Mouse (Mus musculus): ENCODE data around the gene Cd163l1.

The Cd163l1 gene

DNA sequence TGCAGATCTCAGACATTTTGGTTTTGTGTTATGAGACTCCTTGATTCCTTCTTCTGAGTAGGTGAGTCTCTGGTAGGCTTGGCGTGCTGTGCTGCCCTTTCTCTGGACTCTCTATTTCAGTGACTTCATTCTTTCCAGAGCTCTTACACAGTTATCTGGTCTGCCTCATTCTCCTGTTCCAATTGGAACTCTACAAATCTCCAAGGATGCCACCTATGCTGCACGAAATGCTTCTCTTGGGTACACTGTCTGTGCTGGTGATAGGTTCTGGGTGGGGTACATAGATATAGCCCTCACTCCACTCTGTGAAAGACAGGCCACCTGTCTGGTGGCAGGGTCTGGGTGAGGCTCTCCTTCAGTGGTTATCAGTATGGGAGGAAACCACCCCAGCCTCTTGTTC is at the start of gene Cd163l1:
Cd163l1 (plus strand) TSS at position 301 of the 400 bp plus-strand sequence.
- DNase-seq (ENCODE audit: low read depth) = no peak

DNA sequence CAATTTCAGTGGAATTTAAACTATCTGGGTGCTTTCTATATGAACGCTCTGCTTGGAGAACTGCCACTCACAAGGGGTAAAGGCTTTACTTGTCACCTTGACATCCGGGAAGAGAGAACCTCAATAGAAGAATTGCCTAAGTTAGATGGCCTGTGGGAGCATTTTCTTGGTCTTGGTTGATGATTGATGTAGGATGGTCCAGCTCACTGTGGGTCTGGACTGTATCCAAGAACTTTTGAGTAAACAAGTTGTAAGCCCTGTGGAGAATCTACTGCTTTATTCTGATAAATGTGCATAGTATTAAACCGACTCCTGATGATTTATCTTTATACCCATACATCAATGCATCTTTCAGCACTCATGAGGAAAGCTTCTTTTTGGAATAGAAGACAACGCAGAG is 48.7 kb upstream of the Cd163l1 start:
- no peak for DNase-seq (ENCODE audit: low read depth)

DNA sequence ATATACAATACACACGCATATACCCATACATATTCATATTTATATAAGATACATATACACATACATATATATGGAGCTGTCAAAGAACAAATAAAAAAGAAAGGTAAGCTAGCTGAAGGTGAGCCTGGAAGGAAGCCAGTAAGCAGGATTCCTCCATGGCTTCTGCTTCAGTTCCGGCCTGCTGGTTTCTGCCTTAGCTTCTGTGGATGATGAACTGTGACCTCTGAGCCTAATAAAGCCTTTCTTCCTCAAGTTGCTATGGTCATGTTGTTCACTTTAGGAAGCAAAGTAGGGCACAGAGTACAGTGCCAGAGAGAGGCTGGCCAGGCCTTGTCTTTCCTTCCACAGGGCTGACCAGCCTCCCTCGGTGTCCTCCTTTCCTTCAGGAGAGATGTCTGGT is 47.2 kb upstream of the Cd163l1 start:
- no peak for DNase-seq (ENCODE audit: low read depth)

DNA sequence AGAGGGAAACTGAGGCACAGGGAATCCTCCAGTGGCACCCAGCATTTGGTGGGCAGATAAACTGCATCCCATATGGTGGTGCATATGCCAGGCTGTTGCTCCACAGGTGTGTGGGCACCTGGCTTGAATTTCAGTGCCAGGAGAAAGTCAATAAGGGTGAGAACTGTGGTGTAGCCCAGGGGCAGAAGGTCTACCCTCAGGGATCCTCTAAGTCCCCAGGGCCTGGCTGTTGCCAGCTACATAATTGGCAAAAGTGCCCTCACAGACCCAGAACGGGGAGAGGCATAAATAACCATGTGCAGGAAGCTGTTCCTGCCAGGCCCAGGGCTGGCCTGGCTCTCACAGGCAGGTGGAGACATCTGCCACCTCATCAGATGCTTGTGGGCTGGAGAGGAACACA is 45.1 kb upstream of the Cd163l1 start, which contains the start of gene Olfr523:
Olfr523 (plus strand) TSS at position 282 of the 400 bp plus-strand sequence.
- no peak for DNase-seq (ENCODE audit: low read depth)

DNA sequence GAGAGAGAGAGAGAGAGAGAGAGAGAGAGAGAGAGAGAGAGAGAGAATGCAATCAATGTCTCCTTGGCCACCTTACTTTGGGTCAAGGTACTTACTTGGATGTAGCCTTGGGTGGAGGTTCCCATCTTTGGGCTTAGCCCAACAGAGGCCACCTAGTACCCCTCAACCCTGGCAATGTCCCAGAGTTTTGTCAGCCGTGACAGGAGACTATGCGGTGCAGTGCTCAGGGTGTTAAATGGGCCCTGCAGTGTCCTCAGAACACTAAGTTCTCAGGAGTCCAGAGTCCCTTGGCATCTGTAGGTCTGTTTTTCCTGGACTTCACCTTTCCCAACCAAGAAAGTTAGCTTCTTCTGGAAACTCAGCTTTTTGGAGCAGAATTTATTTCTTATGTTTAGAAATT is 38.9 kb upstream of the Cd163l1 start:
- no peak for DNase-seq (ENCODE audit: low read depth)

DNA sequence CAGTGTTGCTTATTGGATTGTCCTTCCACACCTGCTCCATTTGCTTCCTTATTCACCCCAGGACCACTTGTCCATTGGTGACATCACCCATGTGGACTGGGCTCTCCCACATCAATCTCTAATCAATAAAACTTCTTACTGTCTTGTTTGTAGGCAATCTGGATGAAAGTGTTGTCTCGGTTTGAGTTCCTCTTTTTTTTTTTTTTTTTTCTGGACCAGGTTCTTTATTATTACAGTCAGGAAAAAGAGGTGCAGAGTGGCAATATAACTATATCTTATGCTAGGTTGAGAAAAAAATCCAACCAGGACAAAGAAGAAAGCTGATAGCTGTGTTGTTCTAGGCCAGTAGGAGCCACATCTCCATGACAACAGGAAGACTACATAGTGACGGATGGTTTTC is 37.4 kb upstream of the Cd163l1 start:
- DNase-seq (ENCODE audit: low read depth) = no peak

DNA sequence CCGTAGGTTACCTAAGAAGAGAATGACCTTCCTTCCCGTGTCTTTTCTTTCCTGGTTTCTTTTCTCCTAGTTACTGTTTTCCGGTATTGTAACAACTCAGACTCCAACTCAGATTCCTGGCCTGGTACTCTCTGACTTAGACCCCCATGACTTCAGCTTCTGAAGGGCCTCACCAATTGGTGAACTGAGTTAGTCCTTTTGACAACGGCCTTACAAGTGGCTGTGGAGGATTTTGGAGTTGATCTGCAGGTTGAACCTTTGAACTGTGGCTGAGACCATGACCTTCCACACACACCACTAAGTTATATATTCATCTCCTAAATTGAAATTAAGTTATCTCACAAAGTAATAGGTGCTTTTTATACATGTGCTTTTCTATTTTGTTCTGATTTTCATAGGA is 33.9 kb upstream of the Cd163l1 start:
- DNase-seq (ENCODE audit: low read depth) = no peak

DNA sequence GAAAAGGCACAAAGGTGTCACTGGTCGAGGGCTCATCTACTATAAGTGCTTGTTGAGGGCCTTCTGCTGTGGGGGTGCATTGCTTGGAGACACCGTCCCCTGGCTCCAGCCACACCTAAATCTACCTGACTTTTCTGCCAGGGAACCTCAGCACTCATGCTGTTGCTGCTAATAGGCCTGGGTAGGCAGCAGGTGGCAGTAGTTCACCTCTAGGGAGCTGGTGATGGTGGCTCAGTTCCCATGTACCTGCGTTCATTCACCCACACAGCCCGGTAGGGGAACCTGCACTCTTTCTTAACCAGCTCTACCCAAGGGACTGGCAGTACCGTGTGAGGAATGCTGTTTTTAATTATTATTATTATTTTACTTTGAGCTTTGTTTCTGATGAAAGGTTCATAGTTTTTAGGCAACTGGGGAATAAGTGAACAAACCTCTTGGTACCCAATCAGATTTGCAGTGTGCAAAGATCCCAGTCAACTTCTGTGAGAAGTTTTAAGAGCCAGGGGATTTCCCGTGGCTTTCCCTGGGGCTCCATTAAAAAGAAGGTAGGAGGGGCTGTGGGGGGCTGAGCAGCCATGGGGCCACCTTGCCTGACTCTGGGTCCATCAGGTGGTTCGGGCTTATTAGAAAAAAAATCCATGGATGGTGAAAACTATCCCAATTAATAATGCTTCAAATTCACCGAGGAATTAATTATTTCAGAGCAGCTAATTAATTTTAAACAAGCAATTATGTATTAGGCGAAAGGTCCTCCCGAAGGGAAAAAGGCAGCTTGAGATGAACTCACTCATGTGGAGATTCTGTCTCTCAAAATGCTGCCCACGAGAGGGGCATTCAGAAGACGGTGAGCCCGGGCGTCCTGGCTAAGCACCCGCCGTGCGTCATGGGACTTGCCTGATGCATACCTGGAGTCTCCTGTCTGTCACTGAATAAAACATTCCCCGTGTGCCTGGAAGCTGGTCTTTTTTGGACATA is 31.1 kb upstream of the Cd163l1 start:
- DNase-seq (ENCODE audit: low read depth) = no peak

DNA sequence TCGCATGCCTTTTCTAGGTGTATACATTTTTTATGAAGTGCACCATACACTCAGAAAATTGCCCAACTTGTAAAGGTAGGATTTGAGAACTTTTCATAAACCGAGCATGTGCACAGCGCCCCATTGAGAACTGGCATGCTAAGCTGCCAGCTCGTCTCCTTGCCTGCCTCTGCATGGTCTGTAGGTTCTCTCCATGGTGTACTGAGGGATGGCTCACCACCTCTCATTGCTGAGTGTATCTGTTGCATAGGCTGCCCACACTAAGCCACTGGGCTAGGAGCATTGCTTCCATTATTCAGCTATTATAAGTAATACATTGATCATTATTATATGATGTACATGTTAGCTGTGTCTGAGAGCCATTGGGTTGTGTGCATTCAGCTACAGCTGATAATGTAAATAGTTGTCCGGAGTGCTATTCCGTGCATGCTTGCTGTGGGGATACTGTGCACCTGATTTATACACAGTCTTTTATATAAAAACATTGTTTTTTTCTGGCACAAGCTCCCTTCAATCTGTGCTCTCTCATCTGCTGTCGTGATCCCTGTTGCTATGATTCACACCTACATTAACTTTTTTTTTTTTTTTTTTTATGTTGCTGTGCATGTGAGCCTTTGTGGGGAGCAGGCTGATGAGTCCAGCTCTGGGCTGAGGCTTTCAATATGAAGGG is 30.2 kb upstream of the Cd163l1 start:
- DNase-seq (ENCODE audit: low read depth) = no peak

DNA sequence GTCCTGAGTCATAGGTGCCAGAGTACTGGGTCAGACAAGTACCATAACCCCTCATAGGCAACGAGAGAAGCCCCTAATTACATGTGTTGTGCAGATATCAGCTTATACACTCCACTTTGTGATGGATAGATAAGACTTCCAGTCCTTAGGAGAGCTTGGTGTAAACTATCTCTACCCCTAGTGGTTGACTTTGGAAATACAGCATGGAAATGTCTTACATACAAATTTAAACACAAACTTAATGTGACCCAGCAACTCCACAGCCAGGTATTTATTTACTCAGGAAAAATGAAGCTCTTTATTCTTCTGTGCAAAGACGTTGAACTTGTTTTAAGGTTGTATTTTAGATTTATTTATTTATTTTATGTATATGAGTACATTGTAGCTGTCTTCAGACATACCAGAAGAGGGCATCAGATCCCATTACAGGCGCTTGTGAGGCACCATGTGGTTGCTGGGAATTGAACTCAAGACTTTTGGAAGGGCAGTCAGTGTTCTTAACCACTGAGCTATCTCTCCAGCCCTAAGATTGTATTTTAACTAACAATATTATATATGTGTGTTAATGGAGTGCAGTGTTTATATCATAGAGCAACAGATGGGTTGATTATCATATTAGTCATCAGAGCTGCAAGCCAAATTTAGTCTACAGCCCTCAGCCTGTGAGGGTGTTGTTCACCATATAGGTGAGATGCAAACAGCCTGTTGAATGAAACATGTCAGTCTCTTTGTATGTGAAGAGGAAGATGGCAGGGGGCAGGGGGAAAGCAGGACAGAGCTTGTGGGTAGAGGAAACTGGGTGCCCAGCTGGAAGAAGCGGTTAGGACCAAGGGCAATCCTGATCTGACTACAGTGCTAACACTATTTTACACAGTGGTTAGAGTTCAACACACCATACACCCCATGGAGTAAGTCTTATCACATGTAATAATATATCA is 29.4 kb upstream of the Cd163l1 start:
- peak; percentile 70 for DNase-seq (ENCODE audit: low read depth)

DNA sequence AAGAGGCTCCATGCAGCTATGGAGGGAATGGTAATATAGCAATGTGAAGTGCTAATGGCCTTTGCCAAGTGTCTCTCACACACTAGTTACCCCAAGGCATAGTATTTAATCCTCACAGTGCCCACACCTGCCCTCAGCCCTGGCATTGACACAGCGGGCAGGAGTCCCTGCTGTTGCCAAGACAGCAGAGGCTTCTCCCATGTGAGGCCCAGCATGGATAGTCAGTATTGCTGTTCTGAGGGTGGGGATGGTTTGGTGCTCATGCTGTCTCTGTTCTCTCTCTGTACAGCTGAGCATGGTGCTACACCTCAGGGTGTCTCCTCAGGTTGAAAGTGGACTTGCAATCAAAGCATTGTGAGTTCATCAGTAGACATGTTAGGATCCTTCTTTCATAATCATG is 27.6 kb upstream of the Cd163l1 start:
- DNase-seq (ENCODE audit: low read depth) = no peak

DNA sequence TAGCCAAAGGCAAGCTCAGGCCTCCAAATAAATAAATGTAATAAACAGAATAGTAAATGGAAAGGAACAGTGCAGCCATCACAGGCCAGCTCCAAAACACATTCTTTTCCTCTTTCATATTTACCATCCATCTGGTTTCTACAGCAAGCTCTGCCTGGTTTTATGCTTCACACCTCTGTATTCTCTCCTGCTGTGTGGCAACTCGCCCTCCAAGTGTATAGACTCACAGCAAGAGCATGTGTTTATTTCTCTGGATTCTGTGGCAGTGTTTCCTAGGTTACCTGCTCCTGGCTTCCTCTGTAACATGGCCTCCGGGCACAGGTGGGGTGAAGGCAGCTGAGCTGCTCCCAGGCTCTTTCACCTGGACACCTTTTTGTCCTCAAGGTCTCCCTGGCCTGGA is 25.6 kb upstream of the Cd163l1 start:
- no peak for DNase-seq (ENCODE audit: low read depth)

DNA sequence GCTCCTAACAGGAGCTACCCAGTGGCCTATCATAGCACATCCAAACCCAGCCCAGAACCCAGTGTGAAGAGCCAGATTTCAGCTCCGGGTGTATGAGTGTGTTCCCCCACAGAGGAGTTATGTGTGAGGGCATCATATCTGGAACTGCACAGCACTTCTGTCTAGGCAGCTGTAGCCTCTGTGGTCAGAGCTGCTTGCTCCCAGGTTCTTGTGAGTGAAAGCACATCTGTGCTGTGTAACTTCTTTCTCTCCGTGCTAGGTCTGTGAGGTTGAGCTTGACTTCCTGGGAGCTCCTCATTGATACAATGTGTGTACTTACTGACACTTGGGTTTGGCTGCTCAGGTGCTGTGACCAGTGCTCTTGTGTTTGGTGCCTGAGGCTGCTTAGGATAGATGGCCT is 25.2 kb upstream of the Cd163l1 start:
- DNase-seq (ENCODE audit: low read depth) = no peak

DNA sequence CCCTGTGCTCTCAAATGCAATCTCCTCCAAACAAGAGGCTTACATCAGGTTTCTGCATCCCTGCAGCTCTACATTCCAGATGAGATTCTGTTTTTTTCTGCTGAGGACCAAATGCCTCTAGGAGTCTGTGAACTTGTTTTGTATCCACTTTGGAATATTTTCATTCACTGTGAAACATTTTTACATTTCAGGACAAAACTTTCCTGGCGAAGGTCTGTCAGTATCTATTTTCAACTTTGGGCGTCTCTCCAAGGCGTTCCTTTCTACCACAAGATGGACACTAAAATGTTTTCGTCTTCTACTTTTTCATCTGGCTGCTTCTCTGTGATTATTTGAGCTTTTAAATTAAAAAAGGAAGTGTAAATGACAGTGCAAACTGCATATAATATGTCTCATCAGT is 24.0 kb upstream of the Cd163l1 start:
- DNase-seq (ENCODE audit: low read depth) = no peak

DNA sequence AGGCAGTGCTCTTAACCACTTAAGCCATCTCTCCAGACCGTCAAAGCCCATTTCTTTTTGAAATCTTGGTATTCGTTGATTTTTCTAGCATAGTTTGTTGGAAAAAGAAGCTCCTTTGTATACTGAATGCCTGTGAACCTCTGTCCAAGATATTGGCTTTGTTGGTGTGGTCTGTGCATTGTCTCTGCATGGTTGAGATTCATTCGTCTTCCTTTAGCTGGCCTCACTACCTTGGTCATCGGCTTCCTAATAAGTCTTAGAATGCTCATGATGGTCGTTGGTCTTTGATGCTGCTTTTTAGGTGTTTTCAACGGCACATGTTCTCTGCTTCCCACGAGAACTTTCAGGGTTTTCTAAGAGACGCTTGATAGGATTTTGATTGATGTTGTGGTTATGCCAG is 22.1 kb upstream of the Cd163l1 start:
- DNase-seq (ENCODE audit: low read depth) = no peak

DNA sequence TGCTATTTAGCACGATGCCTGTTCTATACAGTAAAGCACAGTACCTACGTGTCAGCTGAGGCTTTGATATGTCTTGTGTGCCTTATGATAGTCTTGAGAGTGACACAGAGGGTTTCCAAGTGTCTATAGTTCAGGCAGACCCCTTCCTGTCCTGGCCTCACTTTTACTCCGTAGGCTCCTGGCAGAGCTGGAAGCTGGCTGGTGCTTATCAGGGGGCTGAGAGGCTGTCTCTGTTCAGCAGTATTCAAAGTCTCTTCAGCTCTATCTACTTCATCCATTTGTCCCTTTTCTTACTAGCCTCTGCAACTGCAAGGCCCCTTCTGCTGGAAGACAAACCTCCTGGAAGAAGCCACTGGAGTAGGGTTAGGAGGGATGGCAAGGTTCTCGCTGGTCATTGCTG is 17.0 kb upstream of the Cd163l1 start:
- no peak for DNase-seq (ENCODE audit: low read depth)

DNA sequence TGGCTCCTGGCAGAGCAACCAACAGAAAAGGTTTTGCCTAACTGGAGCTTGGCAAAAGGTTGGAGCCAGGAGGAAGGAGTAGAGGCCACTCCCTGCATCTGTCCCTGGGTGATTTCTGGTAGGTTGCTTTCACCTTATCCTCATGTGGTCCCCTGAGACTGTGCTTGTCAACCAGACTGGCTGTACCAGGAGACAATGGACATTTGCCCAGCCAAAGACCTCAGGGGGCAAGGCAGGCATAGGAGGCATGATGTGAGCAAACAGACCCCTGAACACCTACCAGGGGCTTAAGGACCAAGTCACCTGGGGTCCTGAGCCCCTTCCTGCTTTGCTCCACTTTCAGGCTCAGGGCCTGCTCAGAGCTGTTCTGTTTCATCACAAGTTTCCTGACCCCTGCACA is 12.2 kb upstream of the Cd163l1 start, which contains the start of gene Olfr524:
Olfr524 (minus strand) TSS at position 101 of the 400 bp plus-strand sequence.
- no peak for DNase-seq (ENCODE audit: low read depth)

DNA sequence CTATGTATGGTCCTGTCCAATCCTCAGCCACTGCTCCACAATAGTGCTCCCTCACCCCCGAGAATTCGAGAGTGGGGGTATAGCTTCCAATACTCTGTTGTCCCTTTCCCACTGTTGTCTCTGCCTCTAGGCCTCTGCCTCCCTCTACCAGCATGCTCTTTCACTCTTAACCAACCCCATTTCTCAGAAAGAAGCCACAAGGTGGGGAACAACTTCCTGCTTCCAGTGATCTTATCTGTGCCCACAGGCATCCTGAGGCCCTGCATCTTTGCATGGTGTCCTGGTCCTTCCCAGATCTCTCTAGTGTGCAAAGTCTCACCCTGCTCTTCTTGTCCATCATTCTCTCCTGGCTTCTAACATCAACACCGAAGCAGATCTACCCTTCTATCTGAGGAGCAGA is 11.2 kb upstream of the Cd163l1 start:
- DNase-seq (ENCODE audit: low read depth) = no peak

DNA sequence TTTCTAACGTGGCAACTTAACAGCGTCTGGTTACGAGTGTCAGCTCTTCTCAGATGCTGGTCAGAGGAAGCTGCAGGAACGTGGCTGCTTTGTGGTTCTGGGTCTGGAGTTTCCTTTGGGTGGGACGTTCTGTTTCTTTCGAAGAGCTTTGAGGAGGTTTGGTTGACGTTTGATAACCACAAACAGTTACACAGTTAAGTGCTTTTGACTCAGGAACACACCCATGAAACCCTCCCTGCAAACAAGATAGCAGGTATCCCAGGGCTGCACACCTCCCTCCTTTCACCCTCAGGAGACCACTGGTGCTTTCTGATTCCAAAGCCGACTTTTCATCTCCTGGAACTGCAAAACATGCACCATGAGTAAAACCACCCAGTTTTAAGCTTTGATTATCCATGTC is 9.9 kb upstream of the Cd163l1 start:
- peak; percentile 63 for DNase-seq (ENCODE audit: low read depth)

DNA sequence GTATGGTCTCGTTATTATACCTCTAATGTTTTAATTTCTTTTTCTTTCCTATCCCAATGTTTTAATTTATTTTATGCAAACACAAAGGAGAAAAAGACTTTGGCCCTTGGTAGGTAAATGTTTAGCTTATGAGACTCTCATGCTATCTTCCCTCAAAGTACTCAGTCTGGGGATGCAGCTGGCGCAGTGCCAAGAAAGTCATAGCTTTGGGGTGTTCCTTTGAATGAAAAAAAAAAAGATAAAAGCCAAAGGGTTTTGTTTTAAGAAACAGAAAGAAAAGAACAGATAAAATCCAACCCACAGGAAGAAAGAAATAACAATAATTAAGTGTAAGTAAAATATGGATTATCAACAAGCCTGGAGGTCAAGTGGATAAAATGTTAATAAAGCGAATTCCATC is 9.4 kb upstream of the Cd163l1 start:
- DNase-seq (ENCODE audit: low read depth) = peak; percentile 64

DNA sequence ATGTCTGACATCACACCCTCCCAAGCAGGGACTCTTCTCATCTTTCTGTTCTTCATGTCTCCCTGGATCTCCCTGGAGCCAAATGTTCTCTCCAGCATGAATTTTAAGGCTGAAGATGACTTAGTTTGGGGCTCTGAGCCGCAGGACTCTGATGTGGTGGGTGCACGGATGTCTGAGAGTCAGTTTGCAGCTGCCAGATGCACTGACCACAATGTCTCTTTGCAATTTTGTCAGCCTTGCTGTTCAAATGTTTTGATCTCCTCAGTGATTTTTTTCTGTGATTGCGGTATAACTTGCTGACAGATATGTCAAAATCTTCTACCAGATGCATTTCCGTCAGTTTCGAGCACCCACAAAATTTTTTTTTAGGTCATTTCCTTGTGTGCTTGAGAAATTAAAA is 4.2 kb upstream of the Cd163l1 start:
- no peak for DNase-seq (ENCODE audit: low read depth)

DNA sequence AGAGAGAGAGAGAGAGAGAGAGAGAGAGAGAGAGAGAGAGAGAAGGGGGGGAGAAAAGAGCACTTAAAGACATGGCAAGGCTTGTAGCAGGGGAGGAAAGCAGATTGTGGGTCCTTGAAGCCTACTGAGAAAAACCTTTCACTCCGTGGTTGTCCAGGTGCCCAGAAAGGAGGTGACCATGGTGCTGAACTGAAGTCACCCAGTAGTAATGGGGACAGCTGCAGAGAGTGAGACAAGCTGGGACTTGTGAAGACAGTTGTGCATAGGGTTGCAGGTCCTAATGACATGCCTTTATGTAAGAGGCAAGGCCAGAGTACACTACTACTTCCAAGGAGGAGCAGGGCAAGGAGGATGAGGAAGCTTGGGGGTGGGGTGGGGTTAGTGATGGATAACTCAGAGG is 1.2 kb downstream of the Cd163l1 start:
- DNase-seq (ENCODE audit: low read depth) = no peak

Data from c-Kit-positive CD71-positive TER-119-negative erythroid progenitor cells, embryonic 14.5 days (primary cell).